Mouse (Mus musculus) limb, embryonic 13.5 days (tissue): Measurements from ENCODE around the gene Kcnt1. TPM values are rescaled to one million over a fixed set of nuclear protein-coding genes. Genes with fewer than 3 reads are reported as not detected.

Source experiments
- ATAC-seq: fragments of 200-750 bp; cut with Nextera tagmentation; 2 replicates; pipeline ENCODE4 v1.8.0; 2017; ENCODE audit warnings: low read depth, moderate number of reproducible peaks, moderate TSS enrichment; ENCODE audit not compliant: low FRiP score
- H3K27ac ChIP-seq: fragments of 300-500 bp; sonication (generic); 2 replicates; pipeline ENCODE4 v1.5.1; 2015; ENCODE audit warnings: inconsistent platforms, mild to moderate bottlenecking, moderate library complexity
- H3K27me3 ChIP-seq: fragments of 300-500 bp; sonication (generic); 2 replicates; pipeline ENCODE4 v1.6.1; 2015; ENCODE audit warnings: mild to moderate bottlenecking, inconsistent platforms
- H3K36me3 ChIP-seq: fragments of 300-500 bp; sonication (generic); 2 replicates; pipeline ENCODE4 v1.6.1; 2015; ENCODE audit warnings: inconsistent platforms, mild to moderate bottlenecking, moderate library complexity
- H3K4me1 ChIP-seq: fragments of 300-500 bp; sonication (generic); 2 replicates; pipeline ENCODE4 v1.6.1; 2015; ENCODE audit warnings: inconsistent platforms
- H3K4me2 ChIP-seq: fragments of 300-500 bp; sonication (generic); replicated peaks from 2 replicates; pipeline ENCODE4 v1.6.1; 2015; ENCODE audit warnings: inconsistent platforms, mild to moderate bottlenecking, moderate library complexity
- H3K4me3 ChIP-seq: fragments of 300-500 bp; sonication (generic); 2 replicates; pipeline ENCODE4 v1.5.1; 2015; ENCODE audit warnings: moderate library complexity, mild to moderate bottlenecking, inconsistent platforms
- H3K9ac ChIP-seq: fragments of 300-500 bp; sonication (generic); 2 replicates; pipeline ENCODE4 v1.6.1; 2015; ENCODE audit warnings: mild to moderate bottlenecking, inconsistent platforms
- H3K9me3 ChIP-seq: fragments of 300-500 bp; sonication (generic); 2 replicates; pipeline ENCODE4 v1.6.1; 2016; ENCODE audit warnings: inconsistent platforms
- WGBS: fragments of 180-500 bp; shearing (Covaris S2); methylation state at CpG from one replicate; pipeline ENCODE4 v1.1.7; 2015; 5-methylcytosine and 5-hydroxymethylcytosine counted together
- polyA plus RNA-seq: library from polyadenylated mRNA; unstranded; fragments of >200 nt; fragmentation: Nextera tagmentation; extraction: Ambion mirVana; gene quantifications from 2 replicates; pipeline ENCODE4 v1.2.1, GENCODE M21; 2015

Kcnt1 gene
- polyA plus RNA-seq, 1 experiment from 2014 or later = 0.61 TPM

DNA sequence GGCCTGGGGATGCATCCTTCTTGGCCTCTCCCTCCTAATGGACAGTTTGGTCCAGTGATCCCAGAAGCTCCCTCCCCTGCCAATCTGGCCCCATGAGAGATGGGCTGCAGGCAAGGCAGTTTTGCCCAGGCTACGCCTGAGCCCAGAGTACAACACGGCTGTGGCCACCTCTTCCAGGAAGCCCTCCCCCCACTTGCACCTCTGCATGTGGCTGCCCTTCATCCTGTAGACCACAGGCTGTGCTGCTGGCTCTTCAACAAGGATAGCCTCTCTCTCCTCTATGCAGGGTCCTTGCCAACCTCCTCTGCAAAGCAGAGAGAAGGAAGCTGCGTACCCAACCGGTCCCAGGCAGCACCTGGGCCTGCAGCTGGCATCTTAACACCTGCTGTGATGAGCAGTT is 15.5 kb downstream of the Kcnt1 start:
- H3K9me3 ChIP-seq = 0 out of 2 replicates have a peak, but pooled peaks cover 4% of the 10 kb centered on the region
- no peaks in the 10 kb centered on the region for H3K36me3 ChIP-seq
- H3K27ac ChIP-seq = no peak overlapping the region
- H3K4me2 ChIP-seq = no peak overlapping the region
- H3K4me3 ChIP-seq = no peak overlapping the region
- WGBS = 69% methylated on average over 4 of the region's 4 CpGs
- peaks cover 63% of the 10 kb centered on the region for H3K27me3 ChIP-seq
- H3K9ac ChIP-seq = no peak overlapping the region
- ATAC-seq = no peak
- H3K4me1 ChIP-seq = peaks cover 7% of the 10 kb centered on the region

GRCm38 (mm10) chr2:25882276-25882675 is 18.7 kb downstream of the Kcnt1 start:
- H3K27me3 ChIP-seq = peaks cover 32% of the 10 kb centered on the region
- no peak overlapping the region for H3K4me3 ChIP-seq
- no peak for ATAC-seq
- H3K27ac ChIP-seq = no peak overlapping the region
- no peak overlapping the region for H3K9ac ChIP-seq
- no peaks in the 10 kb centered on the region for H3K36me3 ChIP-seq
- 30% methylated on average over 1 of the region's 1 CpGs for WGBS
- no peak overlapping the region for H3K4me2 ChIP-seq
- H3K9me3 ChIP-seq = no peaks in the 10 kb centered on the region
- peaks cover 7% of the 10 kb centered on the region for H3K4me1 ChIP-seq

GRCm38 (mm10) chr2:25884756-25885155 is 21.2 kb downstream of the Kcnt1 start:
- no peaks in the 10 kb centered on the region for H3K4me1 ChIP-seq
- H3K27ac ChIP-seq = no peak overlapping the region
- H3K9ac ChIP-seq = no peak overlapping the region
- ATAC-seq = no peak
- H3K4me3 ChIP-seq = no peak overlapping the region
- 92% methylated on average over 3 of the region's 3 CpGs for WGBS
- H3K9me3 ChIP-seq = no peaks in the 10 kb centered on the region
- H3K4me2 ChIP-seq = no peak overlapping the region
- no peaks in the 10 kb centered on the region for H3K36me3 ChIP-seq
- H3K27me3 ChIP-seq = peaks cover 7% of the 10 kb centered on the region; the same call in 1 of the 2 replicates

DNA sequence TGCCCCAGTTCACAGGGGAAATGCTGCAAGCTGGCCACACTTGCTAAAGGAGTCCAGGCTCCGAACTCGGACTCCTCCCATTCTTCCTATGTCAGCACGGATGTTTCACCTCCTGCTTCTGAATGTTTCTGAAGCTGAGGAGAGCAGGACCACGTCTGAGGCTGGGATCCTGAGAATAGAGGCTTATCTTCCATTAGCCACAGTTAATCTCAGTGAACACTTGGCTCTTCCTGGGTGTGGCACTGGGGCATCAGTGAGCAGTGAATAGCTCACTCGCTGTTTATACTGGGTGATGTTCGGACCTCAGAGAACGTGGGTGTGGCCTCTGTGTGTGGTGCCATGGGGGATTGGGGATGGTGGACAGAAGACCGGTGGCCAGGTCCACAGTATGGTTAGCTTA is 23.7 kb downstream of the Kcnt1 start:
- Histone ChIP-seq H3K4me1 (no peaks in the 10 kb centered on the region), H3K27ac (no peak overlapping the region), H3K9me3 (no peaks in the 10 kb centered on the region), H3K4me2 (no peak overlapping the region), H3K4me3 (no peak overlapping the region), H3K36me3 (no peaks in the 10 kb centered on the region), H3K9ac (no peak overlapping the region), H3K27me3 (no peaks in the 10 kb centered on the region)
- 65% methylated on average over 8 of the region's 8 CpGs for whole genome bisulfite sequencing
- ATAC-seq = no peak

DNA sequence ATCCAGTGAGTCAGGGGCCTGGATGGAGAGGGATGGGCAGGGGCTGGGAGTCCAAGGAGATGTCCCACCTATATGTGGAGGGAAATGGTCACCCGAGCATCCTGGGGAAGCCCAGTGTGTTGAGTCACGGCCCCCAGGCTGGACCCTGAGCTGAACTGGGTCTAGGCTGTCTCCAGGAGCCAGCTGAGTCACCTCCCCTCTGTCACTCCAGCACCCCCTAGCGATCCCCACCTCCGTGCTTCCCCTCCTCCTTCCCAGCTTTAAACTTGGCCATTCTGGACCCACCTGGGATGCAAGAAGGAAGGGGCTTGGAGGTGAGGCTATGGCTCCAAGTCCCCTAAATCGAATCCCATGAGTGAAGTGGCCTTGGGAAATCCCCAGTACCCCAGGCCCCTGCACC is 24.6 kb downstream of the Kcnt1 start:
- Histone ChIP-seq H3K27ac (no peak overlapping the region), H3K9ac (no peak overlapping the region), H3K4me2 (no peak overlapping the region), H3K9me3 (no peaks in the 10 kb centered on the region), H3K36me3 (no peaks in the 10 kb centered on the region), H3K4me3 (no peak overlapping the region), H3K4me1 (no peaks in the 10 kb centered on the region), H3K27me3 (no peaks in the 10 kb centered on the region)
- 66% methylated on average over 5 of the region's 5 CpGs for WGBS
- no peak for ATAC-seq

- no peak for ATAC-seq
- WGBS = 81% methylated on average over 7 of the region's 7 CpGs
- no peak overlapping the region for H3K4me3 ChIP-seq
- H3K27ac ChIP-seq = no peak overlapping the region
- no peaks in the 10 kb centered on the region for H3K9me3 ChIP-seq
- H3K4me2 ChIP-seq = no peak overlapping the region
- no peaks in the 10 kb centered on the region for H3K36me3 ChIP-seq
- H3K4me1 ChIP-seq = no peaks in the 10 kb centered on the region
- H3K27me3 ChIP-seq = no peaks in the 10 kb centered on the region
- H3K9ac ChIP-seq = no peak overlapping the region
Observed at GRCm38 (mm10) chr2:25892440-25892839, 28.9 kb downstream of the Kcnt1 start.

GRCm38 (mm10) chr2:25898970-25899369 is 35.4 kb downstream of the Kcnt1 start:
- no peak overlapping the region for H3K27ac ChIP-seq
- H3K9ac ChIP-seq = no peak overlapping the region
- no peaks in the 10 kb centered on the region for H3K9me3 ChIP-seq
- WGBS = 78% methylated on average over 9 of the region's 9 CpGs
- H3K4me2 ChIP-seq = no peak overlapping the region
- no peaks in the 10 kb centered on the region for H3K4me1 ChIP-seq
- no peak overlapping the region for H3K4me3 ChIP-seq
- ATAC-seq = no peak
- H3K36me3 ChIP-seq = no peaks in the 10 kb centered on the region
- H3K27me3 ChIP-seq = no peaks in the 10 kb centered on the region

GRCm38 (mm10) chr2:25909872-25910271 is 46.3 kb downstream of the Kcnt1 start:
- ATAC-seq = no peak
- Histone ChIP-seq H3K9me3 (no peaks in the 10 kb centered on the region), H3K4me1 (no peaks in the 10 kb centered on the region), H3K4me3 (no peak overlapping the region), H3K27ac (no peak overlapping the region), H3K27me3 (no peaks in the 10 kb centered on the region), H3K9ac (no peak overlapping the region), H3K36me3 (no peaks in the 10 kb centered on the region), H3K4me2 (no peak overlapping the region)
- WGBS = 83% methylated on average over 12 of the region's 12 CpGs

DNA sequence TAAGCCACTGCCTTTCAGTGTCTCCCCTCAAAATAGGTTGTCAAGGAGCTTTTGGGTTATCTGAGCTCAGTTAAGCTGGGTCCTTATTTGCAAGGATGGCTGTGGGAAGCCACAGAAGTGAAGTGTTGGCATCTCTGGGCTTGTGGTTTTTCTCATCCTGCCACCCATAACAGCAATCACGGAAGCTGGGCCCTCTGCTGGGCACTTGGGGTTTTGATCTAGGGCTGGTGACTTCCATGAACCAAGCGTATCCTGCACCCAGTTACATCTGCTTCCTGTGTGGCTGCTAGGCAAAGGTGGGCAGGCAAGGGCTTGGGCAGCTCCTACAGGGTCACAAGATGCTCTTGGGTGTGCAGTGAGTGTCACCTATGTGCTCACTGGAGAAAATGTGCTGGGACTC is 49.7 kb downstream of the Kcnt1 start:
- H3K9me3 ChIP-seq = no peaks in the 10 kb centered on the region
- H3K4me2 ChIP-seq = no peak overlapping the region
- no peak for ATAC-seq
- no peaks in the 10 kb centered on the region for H3K27me3 ChIP-seq
- WGBS = 47% methylated on average over 2 of the region's 2 CpGs
- no peaks in the 10 kb centered on the region for H3K36me3 ChIP-seq
- H3K27ac ChIP-seq = no peak overlapping the region
- H3K4me1 ChIP-seq = no peaks in the 10 kb centered on the region
- H3K9ac ChIP-seq = no peak overlapping the region
- H3K4me3 ChIP-seq = no peak overlapping the region

DNA sequence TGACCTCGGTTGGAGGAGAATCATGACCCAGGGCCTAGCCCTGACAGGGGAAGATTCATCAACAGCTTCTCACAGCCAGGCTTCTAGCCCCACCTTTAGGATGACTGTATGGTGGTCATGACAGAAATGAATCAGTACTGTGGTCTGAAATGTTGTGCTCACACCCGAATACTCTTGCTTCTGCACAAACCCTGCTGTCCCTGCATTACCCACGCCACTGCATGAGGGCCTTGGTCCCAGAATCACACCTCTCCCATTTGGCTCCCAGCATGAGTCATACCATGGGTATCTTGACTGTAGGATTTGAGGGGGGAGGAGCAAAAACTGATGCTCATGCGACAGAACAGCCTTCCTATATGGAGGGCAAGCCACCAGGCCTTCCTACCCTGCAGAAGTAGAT is 50.7 kb downstream of the Kcnt1 start:
- Histone ChIP-seq H3K36me3 (no peaks in the 10 kb centered on the region), H3K9ac (no peak overlapping the region), H3K27me3 (no peaks in the 10 kb centered on the region), H3K4me1 (no peaks in the 10 kb centered on the region), H3K9me3 (no peaks in the 10 kb centered on the region), H3K4me3 (no peak overlapping the region), H3K4me2 (no peak overlapping the region), H3K27ac (no peak overlapping the region)
- 62% methylated on average over 4 of the region's 4 CpGs for WGBS
- ATAC-seq = no peak

- no peaks in the 10 kb centered on the region for H3K27me3 ChIP-seq
- H3K4me1 ChIP-seq = no peaks in the 10 kb centered on the region
- H3K4me3 ChIP-seq = no peak overlapping the region
- no peak for ATAC-seq
- H3K9me3 ChIP-seq = no peaks in the 10 kb centered on the region
- 85% methylated on average over 5 of the region's 5 CpGs for WGBS
- no peak overlapping the region for H3K27ac ChIP-seq
- H3K4me2 ChIP-seq = no peak overlapping the region
- no peak overlapping the region for H3K9ac ChIP-seq
- H3K36me3 ChIP-seq = no peaks in the 10 kb centered on the region
Observed at GRCm38 (mm10) chr2:25914821-25915220, 51.3 kb downstream of the Kcnt1 start.

DNA sequence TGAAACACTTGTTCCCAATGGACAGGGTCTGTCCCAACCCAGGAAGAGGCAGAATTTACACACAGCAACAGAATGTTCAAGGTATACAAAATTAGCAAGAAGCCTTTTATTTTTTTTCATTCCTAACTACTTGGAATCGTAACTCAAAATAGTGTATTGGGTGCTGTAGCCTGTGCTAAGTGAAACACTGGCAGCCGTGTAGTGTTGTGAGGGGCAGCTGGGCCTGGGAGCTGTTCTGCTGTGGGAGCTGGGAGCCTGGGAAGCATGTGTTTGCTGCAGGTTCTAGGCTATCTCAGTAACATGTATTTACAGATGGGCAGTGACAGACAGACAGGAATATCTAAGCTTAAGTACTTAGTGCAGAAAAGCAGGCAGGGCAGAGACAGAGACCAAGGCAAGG is 54.9 kb downstream of the Kcnt1 start:
- Histone ChIP-seq H3K36me3 (0 out of 2 replicates have a peak, but pooled peaks cover 4% of the 10 kb centered on the region), H3K4me3 (no peak overlapping the region), H3K9ac (no peak overlapping the region), H3K9me3 (no peaks in the 10 kb centered on the region), H3K27me3 (no peaks in the 10 kb centered on the region), H3K4me1 (no peaks in the 10 kb centered on the region), H3K4me2 (no peak overlapping the region), H3K27ac (no peak overlapping the region)
- WGBS = 81% methylated on average over 2 of the region's 2 CpGs
- ATAC-seq = no peak

DNA sequence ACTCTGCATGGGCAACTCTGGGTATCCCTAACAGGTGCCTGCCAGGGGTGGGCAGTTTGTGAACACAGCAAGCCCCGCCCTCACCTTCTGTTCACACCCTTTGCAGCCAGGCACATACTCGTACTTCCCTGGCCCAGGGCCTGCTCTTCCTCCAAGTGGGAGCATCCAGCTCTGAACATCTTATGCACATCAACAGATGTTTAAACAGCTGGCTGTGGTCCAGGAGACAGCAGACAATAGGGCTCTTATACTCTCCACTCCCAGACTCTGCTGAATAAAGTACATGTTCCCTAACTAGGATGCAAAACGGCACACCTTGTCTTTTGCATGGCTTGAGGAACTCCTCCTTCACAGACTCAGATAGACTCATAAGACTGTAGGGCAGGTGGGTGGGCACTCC is 56.4 kb downstream of the Kcnt1 start:
- WGBS = 50% methylated on average over 3 of the region's 3 CpGs
- Histone ChIP-seq H3K9me3 (no peaks in the 10 kb centered on the region), H3K36me3 (peaks cover 18% of the 10 kb centered on the region; the same call in 1 of the 2 replicates), H3K4me3 (no peak overlapping the region), H3K27ac (no peak overlapping the region), H3K4me1 (no peaks in the 10 kb centered on the region), H3K4me2 (no peak overlapping the region), H3K9ac (no peak overlapping the region), H3K27me3 (no peaks in the 10 kb centered on the region)
- ATAC-seq = no peak; the same call in 1 of the 2 replicates
